ENCODE assay signal across 20 mouse cellular contexts in genomic region chr16:18429641-18430040, GRCm38 (mm10). TPM values are rescaled to one million over a fixed set of nuclear protein-coding genes. Genes with fewer than 3 reads are reported as not detected.
A peak's percentile ranks its signal among the peaks of the same experiment; 100 is the strongest.
DNase-seq lines count a peak whose midpoint lies in the region; ATAC-seq and TF ChIP-seq lines count a peak whose summit lies in the region.
"Had no signal": no experiment of that assay in that cellular context is flagged by ENCODE, and none has a peak within 500 bp of the region (broad histone marks: within the 10 kb centered on the region; RNA-seq: fewer than 3 reads in every experiment).

No protein-coding gene starts in this region.

- H3K9ac ChIP-seq in heart, embryonic 13.5 days, result peak overlapping the region; percentile 19; the same call in 1 of the 2 replicates
- H3K9ac ChIP-seq in heart, adult 2 months (ENCODE audit: low read depth, low read length), result no peak overlapping the region
- H3K9ac ChIP-seq in liver, embryonic 12.5 days, result peak overlapping the region; percentile 95
- H3K9ac ChIP-seq in stomach, embryonic 15.5 days, result no peak overlapping the region
- H3K9ac ChIP-seq in midbrain, embryonic 15.5 days, result no peak overlapping the region
- H3K9ac ChIP-seq: embryonic facial prominence, embryonic 13.5 days; hindbrain, embryonic 15.5 days; kidney, embryonic 15.5 days; limb, embryonic 12.5 days; midbrain, embryonic 12.5 days had no signal

- peaks cover 43% of the 10 kb centered on the region for H3K4me1 ChIP-seq in heart, embryonic 13.5 days
- H3K4me1 ChIP-seq in heart, adult 2 months (ENCODE audit: control insufficient read depth, insufficient read depth, low read length), result peaks cover 7% of the 10 kb centered on the region
- H3K4me1 ChIP-seq in liver, embryonic 12.5 days, result peaks cover 68% of the 10 kb centered on the region
- H3K4me1 ChIP-seq in stomach, embryonic 15.5 days, result peaks cover 7% of the 10 kb centered on the region
- peaks cover 17% of the 10 kb centered on the region for H3K4me1 ChIP-seq in midbrain, embryonic 15.5 days

- H3K27me3 ChIP-seq in heart, embryonic 13.5 days (replicated peaks), result no peaks in the 10 kb centered on the region
- no peaks in the 10 kb centered on the region for H3K27me3 ChIP-seq in heart, adult 2 months (ENCODE audit: control insufficient read depth, insufficient read depth, low read length)
- H3K27me3 ChIP-seq in liver, embryonic 12.5 days (replicated peaks), result no peaks in the 10 kb centered on the region
- no peaks in the 10 kb centered on the region for H3K27me3 ChIP-seq in stomach, embryonic 15.5 days (replicated peaks)
- no peaks in the 10 kb centered on the region for H3K27me3 ChIP-seq in midbrain, embryonic 15.5 days (replicated peaks)
- H3K27me3 ChIP-seq: embryonic facial prominence, embryonic 13.5 days; hindbrain, embryonic 15.5 days; kidney, embryonic 15.5 days; limb, embryonic 12.5 days; midbrain, embryonic 12.5 days had no signal

- DNase-seq in heart, adult 2 months, result no peak
- peak; percentile 46 for DNase-seq in c-Kit-negative CD71-positive TER-119-positive erythroid progenitor cells, embryonic 14.5 days (ENCODE audit: low read depth, low spot score)
- no peak for DNase-seq in layer of hippocampus, adult 2 months (ENCODE audit: low spot score in 2 of 2)
- DNase-seq: adrenal gland, adult 8-10 months; cerebellum, postnatal 10 days; heart, adult 11 months; heart, postnatal 36 days; kidney, postnatal 4 days; spleen, adult 18-20 months; thymus, adult 2 months had no signal

- TF ChIP-seq POLR2A in heart, adult 2 months (IDR thresholded peaks at IDR 0.05; ENCODE audit: insufficient read depth, low read depth, low read length), result no peak

- TF ChIP-seq CTCF in heart, adult 2 months (IDR thresholded peaks at IDR 0.05), result no peak
- TF ChIP-seq CTCF in layer of hippocampus, adult 2 months (conservative IDR thresholded peaks at IDR 0.05), result no peak

- peak overlapping the region; percentile 26 for H3K4me3 ChIP-seq in heart, embryonic 13.5 days
- H3K4me3 ChIP-seq in heart, adult 2 months, result no peak overlapping the region
- peak overlapping the region; percentile 85 for H3K4me3 ChIP-seq in liver, embryonic 12.5 days
- H3K4me3 ChIP-seq in stomach, embryonic 15.5 days (replicated peaks), result peak overlapping the region; percentile 9; the same call in 1 of the 2 replicates
- no peak overlapping the region for H3K4me3 ChIP-seq in layer of hippocampus, adult 2 months
- no peak overlapping the region for H3K4me3 ChIP-seq in midbrain, embryonic 15.5 days
- H3K4me3 ChIP-seq: embryonic facial prominence, embryonic 13.5 days; hindbrain, embryonic 15.5 days; kidney, embryonic 15.5 days; limb, embryonic 12.5 days; midbrain, embryonic 12.5 days had no signal

- H3K9me3 ChIP-seq in heart, embryonic 13.5 days, result no peaks in the 10 kb centered on the region
- H3K9me3 ChIP-seq in liver, embryonic 12.5 days (replicated peaks), result no peaks in the 10 kb centered on the region
- H3K9me3 ChIP-seq in stomach, embryonic 15.5 days, result no peaks in the 10 kb centered on the region
- no peaks in the 10 kb centered on the region for H3K9me3 ChIP-seq in midbrain, embryonic 15.5 days
- H3K9me3 ChIP-seq: embryonic facial prominence, embryonic 13.5 days; hindbrain, embryonic 15.5 days; kidney, embryonic 15.5 days; midbrain, embryonic 12.5 days had no signal

- H3K36me3 ChIP-seq in heart, embryonic 13.5 days, result peaks cover 15% of the 10 kb centered on the region
- H3K36me3 ChIP-seq in heart, adult 2 months (ENCODE audit: control insufficient read depth, insufficient read depth, low read length), result no peaks in the 10 kb centered on the region
- H3K36me3 ChIP-seq in liver, embryonic 12.5 days, result peaks cover 44% of the 10 kb centered on the region
- peaks cover 2% of the 10 kb centered on the region; the same call in 1 of the 2 replicates for H3K36me3 ChIP-seq in stomach, embryonic 15.5 days
- H3K36me3 ChIP-seq in midbrain, embryonic 15.5 days (replicated peaks), result no peaks in the 10 kb centered on the region
- H3K36me3 ChIP-seq: embryonic facial prominence, embryonic 13.5 days; hindbrain, embryonic 15.5 days; midbrain, embryonic 12.5 days had no signal

- WGBS in heart, embryonic 13.5 days, result 80% methylated on average over 8 of the region's 8 CpGs
- 84% methylated on average over 8 of the region's 8 CpGs for WGBS in heart, adult 2 months
- 38% methylated on average over 8 of the region's 8 CpGs for WGBS in liver, embryonic 12.5 days (ENCODE audit: insufficient replicate concordance)
- 79% methylated on average over 8 of the region's 8 CpGs for WGBS in stomach, embryonic 15.5 days
- WGBS in midbrain, embryonic 15.5 days, result 91% methylated on average over 8 of the region's 8 CpGs

- intact Hi-C loops in heart, adult 2 months (cut with DNase I), result loop anchor here (5.0 kb wide), 1 partner anchor 87 kb away; no protein-coding TSS in a partner anchor

- ATAC-seq in heart, embryonic 13.5 days (ENCODE audit: extremely low read depth, insufficient number of reproducible peaks, low FRiP score, low TSS enrichment), result no peak
- no peak for ATAC-seq in liver, embryonic 12.5 days
- ATAC-seq in stomach, embryonic 15.5 days (ENCODE audit: insufficient read depth, low FRiP score, low read depth), result no peak
- ATAC-seq in midbrain, embryonic 15.5 days (replicated peaks), result no peak
- ATAC-seq: intestine, embryonic 16.5 days had no signal

- no peak overlapping the region; the same call in 1 of the 2 replicates for H3K27ac ChIP-seq in heart, embryonic 13.5 days (replicated peaks)
- no peak overlapping the region for H3K27ac ChIP-seq in heart, adult 2 months
- H3K27ac ChIP-seq in liver, embryonic 12.5 days, result peak overlapping the region; percentile 95
- H3K27ac ChIP-seq in stomach, embryonic 15.5 days, result no peak overlapping the region
- H3K27ac ChIP-seq in layer of hippocampus, adult 2 months, result no peak overlapping the region
- no peak overlapping the region for H3K27ac ChIP-seq in midbrain, embryonic 15.5 days
- H3K27ac ChIP-seq: embryonic facial prominence, embryonic 13.5 days; hindbrain, embryonic 15.5 days; kidney, embryonic 15.5 days; limb, embryonic 12.5 days; midbrain, embryonic 12.5 days had no signal

- no peaks in the 10 kb centered on the region for H3K79me2 ChIP-seq in heart, adult 2 months (replicated peaks; ENCODE audit: control insufficient read depth, insufficient read depth, low read length)

- no peak for TF ChIP-seq EP300 in heart, adult 2 months (IDR thresholded peaks at IDR 0.05; ENCODE audit: insufficient read depth, low read depth, low read length)

- peak overlapping the region; percentile 42 for H3K4me2 ChIP-seq in heart, embryonic 13.5 days
- peak overlapping the region; percentile 88 for H3K4me2 ChIP-seq in liver, embryonic 12.5 days
- no peak overlapping the region for H3K4me2 ChIP-seq in stomach, embryonic 15.5 days
- no peak overlapping the region for H3K4me2 ChIP-seq in midbrain, embryonic 15.5 days
- H3K4me2 ChIP-seq: embryonic facial prominence, embryonic 13.5 days; hindbrain, embryonic 15.5 days; kidney, embryonic 15.5 days; limb, embryonic 12.5 days; midbrain, embryonic 12.5 days had no signal

RNA-seq across cellular contexts. Expression of gene Comt, which starts 3.0 kb away (rescaled TPM):
- polyA plus RNA-seq in heart, embryonic 13.5 days (2015; fragmentation: Nextera tagmentation; extraction: Ambion mirVana), result 101 and 108 TPM in 2 replicates
- total RNA-seq in heart, adult 2 months (2021), result 100 to 1,000 TPM; 139 to 150 TPM
- polyA plus RNA-seq in heart, adult 2 months (2012; rRNA removed), result 208 and 236 TPM in 2 replicates
- 113 and 120 TPM in 2 replicates for polyA plus RNA-seq in liver, embryonic 12.5 days (2016; fragmentation: Nextera tagmentation; extraction: Ambion mirVana)
- polyA plus RNA-seq in stomach, embryonic 15.5 days (2015; fragmentation: Nextera tagmentation; extraction: Ambion mirVana), result 95.5 and 101 TPM in 2 replicates
- total RNA-seq in layer of hippocampus, adult 2 months (2021), result 10 to 100 TPM; 74.6 to 75.1 TPM
- 104 and 107 TPM in 2 replicates for polyA plus RNA-seq in midbrain, embryonic 15.5 days (2015; fragmentation: Nextera tagmentation; extraction: Ambion mirVana)

RNA-seq across cellular contexts. Expression of gene Txnrd2, which starts 3.5 kb away (rescaled TPM):
- 34.5 and 37.4 TPM in 2 replicates for polyA plus RNA-seq in heart, embryonic 13.5 days (2015; fragmentation: Nextera tagmentation; extraction: Ambion mirVana)
- total RNA-seq in heart, adult 2 months (2021), result 10 to 100 TPM; 37.6 to 39.7 TPM
- polyA plus RNA-seq in heart, adult 2 months (2012; rRNA removed), result 35.1 and 36.1 TPM in 2 replicates
- polyA plus RNA-seq in liver, embryonic 12.5 days (2016; fragmentation: Nextera tagmentation; extraction: Ambion mirVana), result 106 and 107 TPM in 2 replicates
- 24.4 and 26.1 TPM in 2 replicates for polyA plus RNA-seq in stomach, embryonic 15.5 days (2015; fragmentation: Nextera tagmentation; extraction: Ambion mirVana)
- total RNA-seq in layer of hippocampus, adult 2 months (2021), result 10 to 100 TPM; 19.7 to 21.4 TPM
- 34.0 and 35.5 TPM in 2 replicates for polyA plus RNA-seq in midbrain, embryonic 15.5 days (2015; fragmentation: Nextera tagmentation; extraction: Ambion mirVana)

Comparison
In these comparisons a context has a peak if more than half of its experiments do, and no peak if none do; other contexts are left out.
1. H3K4me3 ChIP-seq: peak in heart, embryonic 13.5 days (single experiment), liver, embryonic 12.5 days (single experiment) and stomach, embryonic 15.5 days (single experiment); none in heart, adult 2 months (single experiment), layer of hippocampus, adult 2 months (single experiment) and midbrain, embryonic 15.5 days (single experiment).
2. H3K9ac ChIP-seq: peak in heart, embryonic 13.5 days (single experiment) and liver, embryonic 12.5 days (single experiment); none in heart, adult 2 months (single experiment), stomach, embryonic 15.5 days (single experiment) and midbrain, embryonic 15.5 days (single experiment).
3. H3K4me2 ChIP-seq: peak in heart, embryonic 13.5 days (single experiment) and liver, embryonic 12.5 days (single experiment); none in stomach, embryonic 15.5 days (single experiment) and midbrain, embryonic 15.5 days (single experiment).